Mouse (Mus musculus): ENCODE results near the gene Kcnj9.

Kcnj9 gene

GRCm38 (mm10) chr1:172311921-172312767 is 17.0 kb downstream of the Kcnj9 start:
- peak; percentile 93 to 96 for DNase-seq

GRCm38 (mm10) chr1:172311248-172311906 is 17.7 kb downstream of the Kcnj9 start:
- peak; percentile 65 to 79 for DNase-seq

GRCm38 (mm10) chr1:172309699-172310398 is 19.3 kb downstream of the Kcnj9 start:
- peak; percentile 96 for DNase-seq

GRCm38 (mm10) chr1:172308409-172308808 is 20.7 kb downstream of the Kcnj9 start:
- DNase-seq: no peak

DNA sequence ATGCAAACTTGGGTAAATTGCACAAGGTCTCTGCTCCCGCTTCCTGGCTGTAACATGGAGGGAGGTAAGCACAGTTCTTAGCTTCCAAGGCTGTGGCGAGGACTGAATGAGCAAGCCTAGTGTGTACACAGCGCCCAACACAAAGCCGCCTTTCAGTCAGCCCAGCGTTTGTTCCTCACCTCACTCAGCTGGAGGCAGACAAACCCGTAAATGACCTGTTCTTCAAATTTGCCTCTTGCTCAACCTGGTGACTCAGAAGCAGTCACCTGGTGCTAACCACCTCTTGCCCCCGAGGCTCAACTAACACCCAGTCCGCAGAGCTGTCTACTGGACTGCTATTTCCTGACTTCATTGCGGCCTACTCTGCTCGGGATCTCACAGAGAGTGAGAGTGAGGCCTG is 21.2 kb downstream of the Kcnj9 start:
- peak in 1 of 2 experiments; percentile 9 for DNase-seq

DNA sequence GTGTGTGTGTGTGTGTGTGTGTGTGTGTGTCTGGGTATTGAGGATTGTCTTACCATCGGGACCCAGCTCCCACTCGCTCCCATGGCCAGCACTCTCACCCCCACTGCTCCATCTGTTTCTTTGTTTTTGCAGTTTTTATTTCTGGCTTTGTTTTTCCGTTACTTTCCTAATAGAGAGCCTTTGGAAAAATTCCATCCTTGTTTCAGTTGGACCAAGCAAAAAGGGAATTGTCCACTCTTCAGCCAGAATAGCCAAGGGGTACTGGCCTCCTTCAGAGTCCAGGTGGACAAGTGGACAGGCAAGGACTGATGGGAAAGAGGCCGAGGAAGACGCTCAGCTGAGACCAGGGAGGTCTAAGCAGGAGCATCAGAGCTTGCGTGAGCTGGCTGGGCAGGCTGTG is 22.2 kb downstream of the Kcnj9 start:
- no peak for DNase-seq

DNA sequence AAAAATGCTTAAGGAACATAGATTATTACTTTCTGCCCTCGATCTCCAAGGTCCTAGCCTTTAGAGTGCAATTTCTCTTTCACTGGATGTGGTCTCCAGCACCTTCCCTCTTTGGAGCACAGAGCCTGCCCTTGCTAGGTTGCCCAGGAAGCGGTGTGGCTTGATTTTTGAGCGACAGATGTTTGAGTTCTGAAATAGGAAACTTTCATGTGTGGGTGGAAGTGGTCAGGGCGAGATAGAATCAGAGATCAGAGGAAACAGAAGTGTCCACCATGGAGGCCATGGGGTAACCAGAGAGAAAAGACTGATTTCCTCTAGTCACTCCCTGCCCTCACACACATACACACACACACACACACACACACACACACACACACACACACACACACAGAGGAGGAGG is 22.9 kb downstream of the Kcnj9 start:
- no peak for DNase-seq

DNA sequence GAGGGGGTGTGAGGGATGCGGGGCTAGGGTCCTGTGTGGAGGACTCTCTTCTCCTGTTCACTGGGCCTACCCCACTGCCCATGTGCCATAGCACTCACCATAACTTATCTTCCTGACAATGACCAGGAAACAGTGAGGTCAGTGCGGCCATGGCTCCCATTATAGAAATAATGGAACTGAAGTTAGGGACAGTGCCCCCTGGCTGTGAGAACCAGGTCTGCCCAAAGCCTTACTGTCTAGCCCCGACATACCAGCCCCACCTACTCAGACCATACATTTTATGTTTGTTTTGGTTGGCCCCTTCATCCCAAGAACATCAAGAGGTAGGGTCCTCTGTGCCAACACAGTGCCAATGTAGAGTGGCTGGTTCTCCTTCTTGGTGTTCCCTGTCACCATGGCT is 23.5 kb downstream of the Kcnj9 start:
- DNase-seq: no peak

- no peak for DNase-seq
Measured at GRCm38 (mm10) chr1:172305153-172305552, 24.0 kb downstream of the Kcnj9 start.

- DNase-seq: no peak
Measured at GRCm38 (mm10) chr1:172304443-172304842, 24.7 kb downstream of the Kcnj9 start.

- no peak for DNase-seq
Measured at GRCm38 (mm10) chr1:172302851-172303250, 26.3 kb downstream of the Kcnj9 start.

GRCm38 (mm10) chr1:172302311-172302710 is 26.8 kb downstream of the Kcnj9 start:
- no peak for DNase-seq

GRCm38 (mm10) chr1:172301180-172301579 is 27.9 kb downstream of the Kcnj9 start:
- no peak for DNase-seq

DNA sequence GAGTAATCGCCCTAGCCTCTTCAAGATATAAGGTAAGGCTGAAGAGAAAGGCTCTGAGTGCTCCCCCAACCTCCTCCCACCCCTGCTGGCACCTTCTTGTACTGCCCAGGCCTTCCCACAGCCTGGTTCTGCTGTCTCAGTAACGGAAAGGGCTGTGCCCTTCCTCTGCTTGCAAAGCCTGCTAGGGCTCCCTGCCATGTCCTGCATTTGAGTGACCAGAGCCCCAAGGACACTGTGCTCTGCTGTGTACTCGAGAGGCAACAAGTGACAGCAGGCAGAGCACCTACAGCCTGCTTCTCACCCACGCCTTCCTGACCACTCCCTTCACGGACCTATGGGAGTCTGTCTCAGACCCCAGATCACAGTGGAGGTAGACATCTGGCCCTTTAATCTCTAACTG is 28.9 kb downstream of the Kcnj9 start:
- DNase-seq: no peak

DNA sequence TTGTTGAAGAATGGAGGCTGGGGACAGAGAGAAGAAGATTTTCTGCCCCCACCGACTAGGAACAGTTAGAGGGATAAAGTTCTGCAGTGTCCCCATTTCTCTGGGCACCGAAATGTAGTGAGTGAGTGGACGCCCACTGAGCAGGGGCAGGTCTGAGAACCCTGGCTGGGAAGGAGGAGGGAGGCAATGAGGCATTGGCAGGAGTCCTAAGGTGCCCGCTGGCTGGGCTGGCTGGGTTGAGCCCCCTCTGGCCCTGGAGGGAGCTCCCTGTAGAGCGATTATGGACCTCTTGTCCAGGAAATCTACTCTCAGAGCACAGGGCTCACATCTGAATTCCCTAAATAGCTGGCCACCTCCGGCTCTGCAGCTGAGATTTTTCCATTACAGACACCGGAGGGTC is 29.6 kb downstream of the Kcnj9 start:
- no peak for DNase-seq

GRCm38 (mm10) chr1:172297611-172298537 is 31.2 kb downstream of the Kcnj9 start, which contains the start of gene Atp1a2:
Gene Atp1a2, minus strand, starts transcription at chr1:172298064.
- DNase-seq: peak; percentile 47 to 66

DNA sequence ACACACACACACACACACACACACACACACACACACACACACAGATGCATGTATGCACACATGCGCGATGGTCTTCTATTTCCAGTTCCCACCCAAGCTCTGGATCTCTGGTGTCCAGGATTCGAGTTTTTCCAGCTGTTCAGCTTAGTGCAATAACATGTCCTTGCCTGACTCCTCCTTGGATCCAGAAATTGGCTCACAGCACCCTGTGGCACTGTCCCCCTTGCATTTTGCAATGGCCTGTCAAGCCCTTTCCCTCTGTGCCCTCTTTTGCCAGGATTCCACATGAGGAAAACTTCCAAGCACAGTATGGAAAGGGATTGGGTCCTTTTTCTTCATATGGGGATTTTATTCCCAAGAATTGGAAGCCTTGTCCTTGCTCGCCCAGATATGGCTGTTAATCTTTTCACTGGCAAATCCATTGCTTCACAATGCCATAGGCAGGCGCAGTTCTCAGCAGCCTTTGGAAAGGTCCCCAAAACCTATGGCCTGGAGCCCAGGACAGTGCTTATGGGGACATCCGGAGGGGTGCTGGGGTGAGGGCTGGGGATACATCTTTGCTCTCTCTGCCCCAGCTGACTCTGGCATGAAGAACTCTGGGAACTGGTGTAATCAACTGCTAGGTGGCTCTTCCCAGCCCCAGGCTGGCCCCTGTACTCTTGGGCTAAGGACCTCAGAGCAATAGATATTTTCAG is 32.2 kb downstream of the Kcnj9 start:
- DNase-seq: peak in 1 of 2 experiments; percentile 26

GRCm38 (mm10) chr1:172295751-172296197 is 33.3 kb downstream of the Kcnj9 start:
- DNase-seq: peak in 1 of 2 experiments; percentile 38

DNA sequence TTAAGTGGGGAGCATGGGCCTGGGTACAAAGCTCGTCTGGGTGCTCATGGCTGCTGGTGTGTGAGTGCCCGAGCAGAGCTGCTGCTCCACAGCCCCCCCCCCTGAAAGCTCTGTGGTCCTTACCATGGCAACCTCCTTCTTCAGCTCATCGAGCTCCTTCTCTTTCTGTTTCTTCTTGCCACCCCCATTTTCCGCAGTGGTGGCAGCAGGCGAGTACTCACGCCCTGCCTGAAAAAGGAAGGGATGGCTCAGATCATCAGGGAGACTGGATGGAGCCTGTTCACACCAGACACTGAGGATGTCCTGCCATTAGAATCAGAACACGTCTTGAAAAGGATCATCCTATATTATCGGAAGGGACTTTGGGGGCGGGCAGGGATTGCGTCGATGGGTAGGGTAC is 35.7 kb downstream of the Kcnj9 start:
- DNase-seq: no peak

DNA sequence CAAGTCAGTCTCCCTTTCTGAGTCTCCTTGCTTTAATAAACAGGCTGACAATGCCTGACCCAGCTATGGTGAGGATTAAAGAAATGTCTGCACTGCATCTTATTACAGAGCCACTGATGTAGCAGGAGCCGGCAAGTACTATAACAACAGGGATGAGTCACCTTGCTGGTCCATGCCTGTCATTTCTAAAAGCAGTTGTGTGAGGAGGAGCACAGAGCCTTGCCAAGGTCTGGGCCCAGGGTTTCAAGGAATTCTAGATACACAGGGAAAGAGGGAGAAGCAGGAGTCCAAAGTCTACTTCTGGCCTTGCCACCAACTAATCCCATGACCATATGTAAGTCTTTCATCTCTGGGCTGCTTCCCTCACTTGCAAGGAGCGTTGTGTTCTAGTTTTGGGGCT is 36.2 kb downstream of the Kcnj9 start:
- DNase-seq: no peak

DNA sequence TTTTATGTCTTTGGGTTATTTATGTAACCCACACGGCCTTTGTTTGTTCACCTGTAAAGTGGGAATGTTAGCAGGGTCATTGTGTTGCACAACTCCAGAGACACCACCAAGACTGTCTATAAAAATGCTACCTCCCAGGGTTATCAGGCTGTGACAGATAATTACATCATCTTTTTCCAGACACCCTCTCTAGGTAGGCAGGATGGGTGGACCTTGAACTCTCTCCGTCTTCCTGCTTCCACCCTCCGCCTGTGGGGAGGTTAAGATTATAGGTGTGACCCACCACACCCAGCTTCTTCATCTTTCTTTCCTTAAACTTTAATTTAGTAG is 39.5 kb downstream of the Kcnj9 start:
- no peak for DNase-seq
